Mouse (Mus musculus) macrophage (primary cell): ENCODE results near the gene Tmem212. TPM values are rescaled to one million over a fixed set of nuclear protein-coding genes. Genes with fewer than 3 reads are reported as not detected.

Experiments used
- H3K27ac ChIP-seq: fragments of 350-480 bp; formaldehyde crosslinking; 2 replicates; pipeline ENCODE4 v1.9.0; 2021
- H3K36me3 ChIP-seq: fragments of 350-480 bp; formaldehyde crosslinking; 2 replicates; pipeline ENCODE4 v1.9.0; 2021; ENCODE audit errors: inconsistent target
- H3K4me3 ChIP-seq: fragments of 350-480 bp; formaldehyde crosslinking; 2 replicates; pipeline ENCODE4 v1.9.0; 2021; ENCODE audit errors: inconsistent target
- H3K79me2 ChIP-seq: fragments of 350-480 bp; formaldehyde crosslinking; 2 replicates; pipeline ENCODE4 v1.9.0; 2021; ENCODE audit errors: inconsistent target
- WGBS: methylation state at CpG from one replicate; pipeline ENCODE4 v1.1.7; 2026; ENCODE audit warnings: inconsistent platforms; ENCODE audit not compliant: missing documents; 5-methylcytosine and 5-hydroxymethylcytosine counted together
- polyA plus RNA-seq: library from polyadenylated mRNA; stranded (reverse); fragments of 250-400 nt; gene quantifications from 3 replicates; pipeline ENCODE4 v1.2.4, GENCODE M21; 2018; ENCODE audit warnings: inconsistent platforms

Tmem212 gene
- polyA plus RNA-seq, 1 experiment from 2014 or later = not detected

GRCm38 (mm10) chr3:27839795-27840194, 56.4 kb downstream of the Tmem212 start:
- WGBS = 74% methylated on average over 3 of the region's 3 CpGs
- Histone ChIP-seq H3K79me2 (no peaks in the 10 kb centered on the region), H3K27ac (no peak overlapping the region), H3K36me3 (no peaks in the 10 kb centered on the region), H3K4me3 (no peak overlapping the region)

- H3K27ac ChIP-seq = no peak overlapping the region
- 95% methylated on average over 8 of the region's 9 CpGs for WGBS
These were observed 56.9 kb downstream of the Tmem212 start for GRCm38 (mm10) chr3:27839231-27839630.

GRCm38 (mm10) chr3:27836297-27836696, 59.9 kb downstream of the Tmem212 start:
- no peaks in the 10 kb centered on the region for H3K79me2 ChIP-seq
- WGBS = 92% methylated on average over 3 of the region's 3 CpGs
- no peak overlapping the region for H3K27ac ChIP-seq
- H3K4me3 ChIP-seq = no peak overlapping the region
- no peaks in the 10 kb centered on the region for H3K36me3 ChIP-seq

More at GRCm38 (mm10) chr3:27839231-27839630, 56.9 kb downstream of the Tmem212 start:
- Histone ChIP-seq H3K36me3 (no peaks in the 10 kb centered on the region), H3K4me3 (no peak overlapping the region), H3K79me2 (no peaks in the 10 kb centered on the region)

GRCm38 (mm10) chr3:27835786-27836185, 60.4 kb downstream of the Tmem212 start:
- 97% methylated on average over 8 of the region's 8 CpGs for WGBS
- no peaks in the 10 kb centered on the region for H3K79me2 ChIP-seq
- no peaks in the 10 kb centered on the region for H3K36me3 ChIP-seq
- H3K4me3 ChIP-seq = no peak overlapping the region
- no peak overlapping the region for H3K27ac ChIP-seq

- WGBS = 6% methylated on average over 3 of the region's 3 CpGs
- Histone ChIP-seq H3K79me2 (no peaks in the 10 kb centered on the region), H3K36me3 (no peaks in the 10 kb centered on the region), H3K4me3 (no peak overlapping the region), H3K27ac (no peak overlapping the region)
These were observed 67.4 kb downstream of the Tmem212 start for GRCm38 (mm10) chr3:27828755-27829154.

- no peaks in the 10 kb centered on the region for H3K36me3 ChIP-seq
- H3K79me2 ChIP-seq = no peaks in the 10 kb centered on the region
- no peak overlapping the region for H3K27ac ChIP-seq
- 89% methylated on average over 3 of the region's 3 CpGs for WGBS
- no peak overlapping the region for H3K4me3 ChIP-seq
These were observed 68.9 kb downstream of the Tmem212 start for GRCm38 (mm10) chr3:27827236-27827635.

GRCm38 (mm10) chr3:27825985-27826384, 70.2 kb downstream of the Tmem212 start:
- no peaks in the 10 kb centered on the region for H3K36me3 ChIP-seq
- 80% methylated on average over 3 of the region's 4 CpGs for WGBS

More at GRCm38 (mm10) chr3:27825985-27826384, 70.2 kb downstream of the Tmem212 start:
- Histone ChIP-seq H3K4me3 (no peak overlapping the region), H3K79me2 (no peaks in the 10 kb centered on the region), H3K27ac (no peak overlapping the region)

Other genes with a start within 250 kb of the Tmem212 start
- gene Fndc3b, start 185.1 kb downstream of the Tmem212 start, polyA plus RNA-seq = 16.7 to 39.2 TPM (median 24.7 TPM) in 3 replicates
- gene Pld1, start 42.3 kb upstream of the Tmem212 start, polyA plus RNA-seq = 7.6 to 9.4 TPM (median 7.9 TPM) in 3 replicates